ENCODE assay signal across 9 mouse cellular contexts in genomic region chr10:81426081-81426671, GRCm38 (mm10). TPM values are rescaled to one million over a fixed set of nuclear protein-coding genes. Genes with fewer than 3 reads are reported as not detected.
A peak's percentile ranks its signal among the peaks of the same experiment; 100 is the strongest.
DNase-seq lines count a peak whose midpoint lies in the region; ATAC-seq and TF ChIP-seq lines count a peak whose summit lies in the region.
"Had no signal": no experiment of that assay in that cellular context is flagged by ENCODE, and none has a peak within 500 bp of the region (broad histone marks: within the 10 kb centered on the region; RNA-seq: fewer than 3 reads in every experiment).

No protein-coding gene starts in this region.

- no peak for TF ChIP-seq POLR2A in lung, adult 2 months (IDR thresholded peaks at IDR 0.05; ENCODE audit: borderline replicate concordance, extremely low read depth, low read depth, low read length)
- TF ChIP-seq POLR2A in brain, embryonic 14.5 days (IDR thresholded peaks at IDR 0.05; ENCODE audit: borderline replicate concordance, extremely low read depth, insufficient read depth, insufficient read length, poor library complexity, severe bottlenecking) = no peak

- intact Hi-C loops in left cerebral cortex, postnatal 4 days (cut with DNase I) = no loop called here

- H3K4me2 ChIP-seq in hindbrain, embryonic 14.5 days (replicated peaks) = peak overlapping the region; percentile 66
- H3K4me2 ChIP-seq in midbrain, embryonic 15.5 days = peak overlapping the region; percentile 61

- H3K36me3 ChIP-seq in hindbrain, embryonic 14.5 days (replicated peaks; ENCODE audit: control insufficient read depth, insufficient read depth) = no peaks in the 10 kb centered on the region
- no peaks in the 10 kb centered on the region for H3K36me3 ChIP-seq in midbrain, embryonic 15.5 days (replicated peaks)

- DNase-seq in lung, adult 2 months = peak; percentile 36
- DNase-seq in lung, postnatal 25 days (ENCODE audit: low spot score) = no peak
- DNase-seq in brain, embryonic 14.5 days (ENCODE audit: low read depth) = peak; percentile 66
- DNase-seq in frontal cortex, postnatal 25 days (ENCODE audit: low spot score in 2 of 2) = peak; percentile 4
- no peak for DNase-seq in hindbrain, embryonic 14.5 days (ENCODE audit: low spot score)
- DNase-seq in left cerebral cortex, postnatal 4 days = peak; percentile 61

- H3K4me1 ChIP-seq in lung, adult 2 months (ENCODE audit: control insufficient read depth, insufficient read depth, low read length) = peaks cover 25% of the 10 kb centered on the region
- peaks cover 36% of the 10 kb centered on the region for H3K4me1 ChIP-seq in hindbrain, embryonic 14.5 days (replicated peaks; ENCODE audit: control insufficient read depth, insufficient read depth, low read length)
- peaks cover 49% of the 10 kb centered on the region for H3K4me1 ChIP-seq in midbrain, embryonic 15.5 days

- no peak for TF ChIP-seq CTCF in lung, adult 2 months (IDR thresholded peaks at IDR 0.05; ENCODE audit: insufficient read depth, low read length)
- no peak for TF ChIP-seq CTCF in brain, embryonic 14.5 days (IDR thresholded peaks at IDR 0.05; ENCODE audit: borderline replicate concordance, extremely low read depth, insufficient read depth, insufficient read length)

- H3K4me3 ChIP-seq in lung, adult 2 months (replicated peaks; ENCODE audit: extremely low read depth, low read depth, low read length) = peak overlapping the region; percentile 78
- peak overlapping the region; percentile 39 for H3K4me3 ChIP-seq in hindbrain, embryonic 14.5 days (replicated peaks; ENCODE audit: low read length)
- peak overlapping the region; percentile 30 for H3K4me3 ChIP-seq in midbrain, embryonic 15.5 days

- WGBS in lung, adult 2 months = 1% methylated on average over 26 of the region's 33 CpGs
- WGBS in hindbrain, embryonic 14.5 days = under 1% methylated on average over 17 of the region's 33 CpGs
- under 1% methylated on average over 14 of the region's 33 CpGs for WGBS in midbrain, embryonic 15.5 days

- H3K9ac ChIP-seq in hindbrain, embryonic 14.5 days = peak overlapping the region; percentile 57
- peak overlapping the region; percentile 40 for H3K9ac ChIP-seq in midbrain, embryonic 15.5 days

- no peaks in the 10 kb centered on the region for H3K9me3 ChIP-seq in hindbrain, embryonic 14.5 days (ENCODE audit: control insufficient read depth, low read length)
- H3K9me3 ChIP-seq in midbrain, embryonic 15.5 days = no peaks in the 10 kb centered on the region

- peaks cover 40% of the 10 kb centered on the region for H3K27me3 ChIP-seq in hindbrain, embryonic 14.5 days (ENCODE audit: control insufficient read depth, insufficient read depth, low read length)
- H3K27me3 ChIP-seq in midbrain, embryonic 15.5 days (replicated peaks) = peaks cover 4% of the 10 kb centered on the region
- H3K27me3 ChIP-seq: Patski had no signal

- no peak overlapping the region for H3K27ac ChIP-seq in hindbrain, embryonic 14.5 days
- no peak overlapping the region for H3K27ac ChIP-seq in midbrain, embryonic 15.5 days

- ATAC-seq in hindbrain, embryonic 14.5 days (ENCODE audit: low FRiP score) = no peak
- no peak for ATAC-seq in midbrain, embryonic 15.5 days (replicated peaks)
- ATAC-seq in megakaryocyte-erythroid progenitor cell, adult 5-6 weeks (replicated peaks; ENCODE audit: low FRiP score, low TSS enrichment, poor library complexity, severe bottlenecking) = no peak
- ATAC-seq: Patski had no signal

RNA-seq across cellular contexts. Expression of gene Nfic, which starts 29.3 kb away (rescaled TPM):
- polyA plus RNA-seq in lung, adult 2 months (2012; rRNA removed) = 89.6 and 103 TPM in 2 replicates
- polyA plus RNA-seq in brain, embryonic 14.5 days (2012; rRNA removed) = 9.2 and 16.7 TPM in 2 replicates
- polyA plus RNA-seq in hindbrain, embryonic 14.5 days (2014; fragmentation: Nextera tagmentation; extraction: Ambion mirVana) = 17.3 and 25.8 TPM in 2 replicates
- total RNA-seq in left cerebral cortex, postnatal 4 days (2021) = 10 to 100 TPM; 29.5 to 31.1 TPM
- polyA plus RNA-seq in midbrain, embryonic 15.5 days (2015; fragmentation: Nextera tagmentation; extraction: Ambion mirVana) = 18.1 and 22.8 TPM in 2 replicates
- total RNA-seq in megakaryocyte-erythroid progenitor cell, adult 5-6 weeks (2014; fragmentation: Nextera tagmentation) = 10.6 and 15.9 TPM in 2 replicates
- total RNA-seq in megakaryocyte-erythroid progenitor cell, adult 5-6 weeks (2017) = 3.0 and 3.4 TPM in 2 replicates

RNA-seq across cellular contexts. Expression of gene Smim24, which starts 33.3 kb away (rescaled TPM):
- 8.8 and 10.1 TPM in 2 replicates for polyA plus RNA-seq in lung, adult 2 months (2012; rRNA removed)
- polyA plus RNA-seq in brain, embryonic 14.5 days (2012; rRNA removed) = 3.0 and 4.2 TPM in 2 replicates
- 0.84 and 1.3 TPM in 2 replicates for polyA plus RNA-seq in hindbrain, embryonic 14.5 days (2014; fragmentation: Nextera tagmentation; extraction: Ambion mirVana)
- total RNA-seq in left cerebral cortex, postnatal 4 days (2021) = 1 to 10 TPM; 1.5 to 2.3 TPM
- polyA plus RNA-seq in midbrain, embryonic 15.5 days (2015; fragmentation: Nextera tagmentation; extraction: Ambion mirVana) = 1.4 and 1.6 TPM in 2 replicates
- 7.7 and 12.8 TPM in 2 replicates for total RNA-seq in megakaryocyte-erythroid progenitor cell, adult 5-6 weeks (2014; fragmentation: Nextera tagmentation)
- total RNA-seq in megakaryocyte-erythroid progenitor cell, adult 5-6 weeks (2017) = 7.4 and 7.5 TPM in 2 replicates

RNA-seq across cellular contexts. Expression of gene Gm48552, which starts 37.4 kb away (rescaled TPM):
- polyA plus RNA-seq in lung, adult 2 months (2012; rRNA removed) = 3.6 and 5.9 TPM in 2 replicates
- polyA plus RNA-seq in brain, embryonic 14.5 days (2012; rRNA removed) = 8.7 and 9.4 TPM in 2 replicates
- polyA plus RNA-seq in hindbrain, embryonic 14.5 days (2014; fragmentation: Nextera tagmentation; extraction: Ambion mirVana) = 1.9 and 2.2 TPM in 2 replicates
- total RNA-seq in left cerebral cortex, postnatal 4 days (2021) = 1 to 10 TPM; 2.7 to 5.9 TPM
- polyA plus RNA-seq in midbrain, embryonic 15.5 days (2015; fragmentation: Nextera tagmentation; extraction: Ambion mirVana) = 2.7 and 3.3 TPM in 2 replicates
- 4.0 TPM in 1 of 2 replicates, not detected in the other for total RNA-seq in megakaryocyte-erythroid progenitor cell, adult 5-6 weeks (2014; fragmentation: Nextera tagmentation)
- not detected in 2 replicates for total RNA-seq in megakaryocyte-erythroid progenitor cell, adult 5-6 weeks (2017)

RNA-seq across cellular contexts. Expression of gene Gm48551, which starts 41.9 kb away (rescaled TPM):
- 3.7 and 6.3 TPM in 2 replicates for polyA plus RNA-seq in lung, adult 2 months (2012; rRNA removed)
- 6.8 and 9.6 TPM in 2 replicates for polyA plus RNA-seq in brain, embryonic 14.5 days (2012; rRNA removed)
- polyA plus RNA-seq in hindbrain, embryonic 14.5 days (2014; fragmentation: Nextera tagmentation; extraction: Ambion mirVana) = 5.5 and 5.7 TPM in 2 replicates
- total RNA-seq in left cerebral cortex, postnatal 4 days (2021) = 1 to 10 TPM; 3.7 to 4.4 TPM
- polyA plus RNA-seq in midbrain, embryonic 15.5 days (2015; fragmentation: Nextera tagmentation; extraction: Ambion mirVana) = 8.4 and 9.3 TPM in 2 replicates
- 1.2 and 6.3 TPM in 2 replicates for total RNA-seq in megakaryocyte-erythroid progenitor cell, adult 5-6 weeks (2014; fragmentation: Nextera tagmentation)
- 0.11 and 2.6 TPM in 2 replicates for total RNA-seq in megakaryocyte-erythroid progenitor cell, adult 5-6 weeks (2017)

RNA-seq across cellular contexts. Expression of gene Dohh, which starts 41.9 kb away (rescaled TPM):
- polyA plus RNA-seq in lung, adult 2 months (2012; rRNA removed) = 79.2 and 83.4 TPM in 2 replicates
- polyA plus RNA-seq in brain, embryonic 14.5 days (2012; rRNA removed) = 64.0 and 67.4 TPM in 2 replicates
- 68.9 TPM in 2 replicates for polyA plus RNA-seq in hindbrain, embryonic 14.5 days (2014; fragmentation: Nextera tagmentation; extraction: Ambion mirVana)
- total RNA-seq in left cerebral cortex, postnatal 4 days (2021) = 10 to 100 TPM; 58.8 to 61.5 TPM
- polyA plus RNA-seq in midbrain, embryonic 15.5 days (2015; fragmentation: Nextera tagmentation; extraction: Ambion mirVana) = 90.4 and 92.6 TPM in 2 replicates
- 12.3 and 31.4 TPM in 2 replicates for total RNA-seq in megakaryocyte-erythroid progenitor cell, adult 5-6 weeks (2014; fragmentation: Nextera tagmentation)
- total RNA-seq in megakaryocyte-erythroid progenitor cell, adult 5-6 weeks (2017) = 31.2 and 37.8 TPM in 2 replicates

Comparison
In these comparisons a context has a peak if more than half of its experiments do, and no peak if none do; other contexts are left out.
1. DNase-seq: peak in lung, adult 2 months (single experiment), brain, embryonic 14.5 days (single experiment), frontal cortex, postnatal 25 days (2 of 2) and left cerebral cortex, postnatal 4 days (single experiment); none in lung, postnatal 25 days (single experiment) and hindbrain, embryonic 14.5 days (single experiment).
2. Peak in every context shown above with its lines, with median percentiles within 50 percentile points of each other: H3K4me3 ChIP-seq.